Mouse (Mus musculus) kidney, embryonic 14.5 days (tissue): Measurements from ENCODE around the gene Plcg2. TPM values are rescaled to one million over a fixed set of nuclear protein-coding genes. Genes with fewer than 3 reads are reported as not detected.

Source experiments
- ATAC-seq: fragments of 200-750 bp; cut with Nextera tagmentation; 2 replicates; pipeline ENCODE4 v1.8.0; 2017; ENCODE audit warnings: moderate number of reproducible peaks, mild to moderate bottlenecking, moderate TSS enrichment, moderate library complexity; ENCODE audit not compliant: low FRiP score, low TSS enrichment
- H3K27ac ChIP-seq: fragments of 300-500 bp; sonication (generic); 2 replicates; pipeline ENCODE4 v1.5.1; 2014; ENCODE audit warnings: low read depth, mild to moderate bottlenecking, low read length, moderate library complexity, mixed read lengths
- H3K27me3 ChIP-seq: fragments of 300-500 bp; sonication (generic); 2 replicates; pipeline ENCODE4 v1.6.1; 2014; ENCODE audit warnings: mild to moderate bottlenecking, low read length; ENCODE audit not compliant: control insufficient read depth, insufficient read depth
- H3K36me3 ChIP-seq: fragments of 300-500 bp; sonication (generic); 2 replicates; pipeline ENCODE4 v1.6.1; 2014; ENCODE audit warnings: low read length, mixed read lengths; ENCODE audit not compliant: control insufficient read depth, insufficient read depth
- H3K4me1 ChIP-seq: fragments of 300-500 bp; sonication (generic); 2 replicates; pipeline ENCODE4 v1.6.1; 2014; ENCODE audit warnings: low read length, mixed read lengths; ENCODE audit not compliant: control insufficient read depth, insufficient read depth
- H3K4me2 ChIP-seq: fragments of 300-500 bp; sonication (generic); replicated peaks from 2 replicates; pipeline ENCODE4 v1.6.1; 2014; ENCODE audit warnings: low read depth, mild to moderate bottlenecking, low read length
- H3K4me3 ChIP-seq: fragments of 300-500 bp; sonication (generic); 2 replicates; pipeline ENCODE4 v1.5.1; 2014; ENCODE audit warnings: mild to moderate bottlenecking, low read length
- H3K9ac ChIP-seq: fragments of 300-500 bp; sonication (generic); 2 replicates; pipeline ENCODE4 v1.6.1; 2014; ENCODE audit warnings: low read depth, mild to moderate bottlenecking, low read length, moderate library complexity
- H3K9me3 ChIP-seq: fragments of 300-500 bp; sonication (generic); 2 replicates; pipeline ENCODE4 v1.6.1; 2016; ENCODE audit warnings: low read length; ENCODE audit not compliant: control insufficient read depth
- WGBS: fragments of 180-500 bp; shearing (Covaris S2); extraction: QIAGEN DNeasy Blood & Tissue Kit; methylation state at CpG from one replicate; pipeline ENCODE4 v1.1.7; 2014; 5-methylcytosine and 5-hydroxymethylcytosine counted together
- microRNA-seq: library from miRNA; unstranded; fragments of <30 nt; microRNA quantifications from one replicate; pipeline ENCODE4, GENCODE M21; 2016
- polyA plus RNA-seq: library from polyadenylated mRNA; unstranded; fragments of >200 nt; fragmentation: Nextera tagmentation; extraction: Ambion mirVana; gene quantifications from 2 replicates; pipeline ENCODE4 v1.2.1, GENCODE M21; 2014

Gene Plcg2
- polyA plus RNA-seq, 1 experiment from 2014 or later = 5.0 TPM

DNA sequence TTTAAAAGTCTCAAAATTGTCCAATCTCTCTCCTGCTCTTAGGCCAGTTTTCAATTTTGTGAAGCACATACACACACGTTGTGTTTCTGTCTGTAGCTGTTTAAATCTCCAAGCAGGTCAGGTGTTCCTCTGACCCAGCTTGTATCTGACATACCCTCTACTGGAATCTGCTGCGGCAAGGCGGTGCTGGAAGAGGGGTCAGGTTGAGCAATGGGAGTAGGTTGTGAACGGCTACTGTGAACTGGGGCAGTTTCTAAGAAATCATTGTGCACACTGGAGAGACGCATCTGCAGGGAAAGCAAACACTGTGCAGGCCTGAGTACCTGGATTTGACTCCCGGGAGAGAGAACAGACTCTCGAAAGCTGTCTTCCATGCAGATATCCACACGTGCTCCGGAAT, 178.4 kb downstream of the Plcg2 start:
- no peak overlapping the region for H3K27ac ChIP-seq
- H3K4me2 ChIP-seq = no peak overlapping the region
- no peaks in the 10 kb centered on the region for H3K9me3 ChIP-seq
- WGBS = 75% methylated on average over 9 of the region's 9 CpGs
- no peak overlapping the region for H3K4me3 ChIP-seq
- no peaks in the 10 kb centered on the region for H3K27me3 ChIP-seq
- H3K9ac ChIP-seq = no peak overlapping the region
- no peaks in the 10 kb centered on the region for H3K36me3 ChIP-seq
- no peak for ATAC-seq
- H3K4me1 ChIP-seq = no peaks in the 10 kb centered on the region

DNA sequence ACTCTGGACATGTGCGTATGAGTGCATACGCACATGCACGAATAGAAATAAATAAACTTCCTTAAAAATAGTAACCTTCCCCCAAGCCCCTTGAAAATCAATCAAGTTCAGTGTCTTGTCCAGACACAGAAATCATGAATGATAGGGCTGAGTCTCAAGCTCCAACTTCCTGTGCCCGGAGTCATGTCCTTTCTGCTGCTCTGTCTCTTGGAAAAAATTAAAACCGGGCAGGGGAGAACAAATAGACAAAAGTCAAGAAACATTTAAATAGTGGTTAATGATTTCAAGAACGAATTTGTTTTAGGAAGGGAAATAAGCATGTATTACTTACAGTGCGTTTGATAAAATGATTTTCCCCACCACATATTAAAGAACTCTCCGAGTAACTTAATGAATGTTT, 178.9 kb downstream of the Plcg2 start:
- WGBS = 69% methylated on average over 8 of the region's 8 CpGs
- Histone ChIP-seq H3K9ac (no peak overlapping the region), H3K36me3 (no peaks in the 10 kb centered on the region), H3K27ac (no peak overlapping the region), H3K9me3 (no peaks in the 10 kb centered on the region), H3K4me3 (no peak overlapping the region), H3K4me2 (no peak overlapping the region), H3K27me3 (no peaks in the 10 kb centered on the region), H3K4me1 (no peaks in the 10 kb centered on the region)
- no peak for ATAC-seq

- Histone ChIP-seq H3K27me3 (no peaks in the 10 kb centered on the region), H3K4me2 (no peak overlapping the region), H3K9me3 (no peaks in the 10 kb centered on the region), H3K9ac (no peak overlapping the region), H3K4me1 (no peaks in the 10 kb centered on the region), H3K4me3 (no peak overlapping the region), H3K36me3 (no peaks in the 10 kb centered on the region), H3K27ac (no peak overlapping the region)
- no peak for ATAC-seq
- WGBS = 87% methylated on average over 4 of the region's 4 CpGs
Measured at GRCm38 (mm10) chr8:117678650-117679049, 180.6 kb downstream of the Plcg2 start.

DNA sequence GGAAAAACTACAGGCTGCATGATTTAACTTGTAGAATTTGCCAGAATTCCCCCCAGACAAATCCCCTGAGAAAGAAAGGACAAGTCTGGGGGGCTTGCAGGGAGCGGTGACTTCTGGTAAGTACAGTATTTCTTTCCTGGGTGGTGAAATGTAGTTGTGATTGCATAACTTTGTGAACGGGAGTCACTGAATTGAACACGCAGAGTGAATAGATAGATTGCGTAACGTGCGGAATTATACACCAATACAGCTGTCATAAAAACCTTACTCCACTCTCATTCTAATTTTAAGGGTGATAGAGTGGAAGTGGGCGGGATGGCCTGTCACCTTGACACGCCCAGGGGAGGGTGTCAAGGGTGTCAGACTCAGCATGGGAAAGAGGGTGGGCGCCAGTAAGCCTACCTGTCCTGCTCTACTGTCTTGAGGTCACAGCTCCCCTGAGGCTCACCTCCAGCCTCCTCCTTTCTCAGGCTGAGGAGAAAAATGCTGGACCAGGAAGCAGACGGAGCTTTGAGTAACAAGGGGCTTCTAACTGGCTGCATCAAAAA, 185.9 kb downstream of the Plcg2 start:
- Histone ChIP-seq H3K27ac (no peak overlapping the region), H3K4me3 (no peak overlapping the region), H3K4me2 (peak overlapping the region; percentile 5; the same call in 1 of the 2 replicates), H3K36me3 (no peaks in the 10 kb centered on the region), H3K27me3 (no peaks in the 10 kb centered on the region), H3K4me1 (peaks cover 7% of the 10 kb centered on the region; the same call in 1 of the 2 replicates), H3K9me3 (no peaks in the 10 kb centered on the region), H3K9ac (no peak overlapping the region)
- WGBS = 33% methylated on average over 10 of the region's 10 CpGs
- ATAC-seq = no peak

DNA sequence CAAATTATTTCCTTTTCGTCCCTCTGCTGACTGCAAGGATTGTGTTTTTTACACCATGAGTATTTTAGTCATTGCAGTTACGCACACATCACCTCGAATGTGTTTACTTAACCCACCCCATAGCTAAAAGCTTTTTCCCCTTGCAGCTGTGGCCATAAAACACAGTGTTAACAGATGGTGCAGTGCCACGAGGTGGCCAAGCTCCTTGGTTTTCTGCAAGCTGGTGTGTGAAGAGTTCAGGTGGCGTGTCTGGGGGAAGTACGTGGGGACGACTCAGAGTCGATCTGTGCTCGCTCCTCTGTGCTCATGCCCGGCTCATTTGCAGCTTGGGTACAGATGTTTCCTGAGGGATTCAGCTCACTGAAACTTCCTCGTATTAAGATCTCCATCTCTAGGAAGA, 186.4 kb downstream of the Plcg2 start:
- Histone ChIP-seq H3K9ac (no peak overlapping the region), H3K4me1 (peaks cover 7% of the 10 kb centered on the region; the same call in 1 of the 2 replicates), H3K27ac (no peak overlapping the region), H3K4me2 (peak overlapping the region; percentile 19), H3K4me3 (no peak overlapping the region), H3K36me3 (no peaks in the 10 kb centered on the region), H3K9me3 (no peaks in the 10 kb centered on the region), H3K27me3 (no peaks in the 10 kb centered on the region)
- WGBS = 9% methylated on average over 11 of the region's 11 CpGs
- no peak for ATAC-seq

Small RNA genes lying within 50 kb of the gene (microRNA-seq; reads per million reads assigned to microRNA genes)
- gene Gm27361 = not detected
- not detected for gene Mir7077
- gene Mir7078 = not detected

Other genes starting within 250 kb of the Plcg2 start
- 22.9 and 23.7 TPM in 2 replicates for gene Cmip, start 241.2 kb upstream of the Plcg2 start, polyA plus RNA-seq
- 1.5 and 2.1 TPM in 2 replicates for gene Sdr42e1, start 175.4 kb downstream of the Plcg2 start, polyA plus RNA-seq
- 0.34 TPM in 1 of 2 replicates, not detected in the other for gene Hsd17b2, start 203.6 kb downstream of the Plcg2 start, polyA plus RNA-seq